Mouse (Mus musculus): Measurements from ENCODE around the gene Rbm24. TPM values are rescaled to one million over a fixed set of nuclear protein-coding genes. Genes with fewer than 3 reads are reported as not detected.

Gene Rbm24
- total and polyA plus RNA-seq, 3 experiments = not detected

GRCm38 (mm10) chr13:46393936-46394335 lies 24.3 kb upstream of the Rbm24 start:
- H3K9ac ChIP-seq (ENCODE audit: insufficient read depth, low read depth) = no peak overlapping the region

GRCm38 (mm10) chr13:46397235-46397634 lies 21.0 kb upstream of the Rbm24 start:
- TF ChIP-seq MAFK (IDR thresholded peaks at IDR 0.05; ENCODE audit: insufficient replicate concordance, low read length) (no peak), UBTF (IDR thresholded peaks at IDR 0.05; ENCODE audit: low read depth, low read length) (no peak), RAD21 (IDR thresholded peaks at IDR 0.05; ENCODE audit: low read depth, low read length) (no peak), MXI1 (IDR thresholded peaks at IDR 0.05; ENCODE audit: low read depth, low read length) (no peak), ZNF384 (IDR thresholded peaks at IDR 0.05; ENCODE audit: low read depth, low read length) (no peak), CTCF (conservative IDR thresholded peaks at IDR 0.05 in 1 of 2, IDR thresholded peaks at IDR 0.05 in 1 of 2; ENCODE audit: low read depth in 2 of 2, low read length in 2 of 2) (no peak), POLR2A (IDR thresholded peaks at IDR 0.05; ENCODE audit: low read depth, low read length) (no peak), HCFC1 (IDR thresholded peaks at IDR 0.05; ENCODE audit: low read depth, low read length) (no peak), ZKSCAN1 (IDR thresholded peaks at IDR 0.05; ENCODE audit: borderline replicate concordance, low read depth, low read length) (no peak), PAX5 (IDR thresholded peaks at IDR 0.05; ENCODE audit: low read length) (no peak), ETS1 (conservative IDR thresholded peaks at IDR 0.05; ENCODE audit: low read depth, low read length) (no peak), SIN3A (IDR thresholded peaks at IDR 0.05; ENCODE audit: low read length) (no peak), POLR2AphosphoS2 (IDR thresholded peaks at IDR 0.05; ENCODE audit: low read depth, low read length) (no peak), USF2 (conservative IDR thresholded peaks at IDR 0.05; ENCODE audit: low read depth, low read length) (no peak), BHLHE40 (IDR thresholded peaks at IDR 0.05; ENCODE audit: low read depth, low read length) (no peak), TBP (conservative IDR thresholded peaks at IDR 0.05; ENCODE audit: low read depth, low read length) (no peak)
- in situ Hi-C loops (cut with MboI; ENCODE audit: low pct_ligation_motif_present, low pct_unique_long_range_greater_than_20kb, low sequenced_read_pairs) (no loop called here), dilution Hi-C loops (cut with MboI; ENCODE audit: extremely low pct_ligation_motif_present, extremely low pct_unique_long_range_greater_than_20kb, low sequenced_read_pairs) (no loop called here)
- no peak overlapping the region for H3K4me3 ChIP-seq (replicated peaks in 1 of 3; ENCODE audit: low read depth in 2 of 3, low read length in 2 of 3, poor library complexity in 1 of 3)
- peaks cover 0 to 3% of the 10 kb centered on the region in 2 experiments; a peak in 1 of 4 replicates for H3K4me1 ChIP-seq (ENCODE audit: control insufficient read depth in 1 of 2, insufficient read depth in 2 of 2)
- no peak overlapping the region for H3K4me2 ChIP-seq (ENCODE audit: insufficient read depth, low read depth, poor library complexity, severe bottlenecking)
- H3K9ac ChIP-seq (ENCODE audit: insufficient read depth, low read depth) = no peak overlapping the region
- H3K79me2 ChIP-seq (replicated peaks; ENCODE audit: control insufficient read depth, extremely low read depth, insufficient read depth, poor library complexity, severe bottlenecking) = no peaks in the 10 kb centered on the region
- H3K27me3 ChIP-seq (replicated peaks) = no peaks in the 10 kb centered on the region
- no peak for DNase-seq (ENCODE audit: extremely low read depth)
- H3K9me3 ChIP-seq (replicated peaks; ENCODE audit: low read length) = no peaks in the 10 kb centered on the region
- no peaks in the 10 kb centered on the region for H3K36me3 ChIP-seq (replicated peaks in 1 of 2; ENCODE audit: control insufficient read depth in 1 of 2, insufficient read depth in 1 of 2, low read length in 1 of 2)
- no peak overlapping the region for H3K27ac ChIP-seq (ENCODE audit: insufficient read depth, low read depth)

More at GRCm38 (mm10) chr13:46393936-46394335, 24.3 kb upstream of the Rbm24 start:
- Histone ChIP-seq H3K4me1 (ENCODE audit: control insufficient read depth in 1 of 2, insufficient read depth in 2 of 2) (peaks cover 0 to 3% of the 10 kb centered on the region in 2 experiments; a peak in 1 of 4 replicates), H3K9me3 (replicated peaks; ENCODE audit: low read length) (no peaks in the 10 kb centered on the region), H3K4me3 (replicated peaks in 1 of 3; ENCODE audit: low read depth in 2 of 3, low read length in 2 of 3, poor library complexity in 1 of 3) (no peak overlapping the region), H3K79me2 (replicated peaks; ENCODE audit: control insufficient read depth, extremely low read depth, insufficient read depth, poor library complexity, severe bottlenecking) (no peaks in the 10 kb centered on the region), H3K27me3 (replicated peaks) (no peaks in the 10 kb centered on the region), H3K36me3 (replicated peaks in 1 of 2; ENCODE audit: control insufficient read depth in 1 of 2, insufficient read depth in 1 of 2, low read length in 1 of 2) (no peaks in the 10 kb centered on the region), H3K27ac (ENCODE audit: insufficient read depth, low read depth) (no peak overlapping the region), H3K4me2 (ENCODE audit: insufficient read depth, low read depth, poor library complexity, severe bottlenecking) (no peak overlapping the region)
- DNase-seq (ENCODE audit: extremely low read depth) = no peak
- dilution Hi-C loops (cut with MboI; ENCODE audit: extremely low pct_ligation_motif_present, extremely low pct_unique_long_range_greater_than_20kb, low sequenced_read_pairs) (no loop called here), in situ Hi-C loops (cut with MboI; ENCODE audit: low pct_ligation_motif_present, low pct_unique_long_range_greater_than_20kb, low sequenced_read_pairs) (no loop called here)
- no peak for TF ChIP-seq MAX (IDR thresholded peaks at IDR 0.05; ENCODE audit: low read length)
- TF ChIP-seq UBTF (IDR thresholded peaks at IDR 0.05; ENCODE audit: low read depth, low read length) = no peak
- TF ChIP-seq TCF12 (IDR thresholded peaks at IDR 0.05; ENCODE audit: low read depth, low read length) = no peak
- TF ChIP-seq MAFK (IDR thresholded peaks at IDR 0.05; ENCODE audit: insufficient replicate concordance, low read length) = no peak
- TF ChIP-seq MAZ (IDR thresholded peaks at IDR 0.05; ENCODE audit: low read depth, low read length) = no peak
- TF ChIP-seq EP300 (IDR thresholded peaks at IDR 0.05; ENCODE audit: low read length) = no peak
- no peak for TF ChIP-seq TBP (conservative IDR thresholded peaks at IDR 0.05; ENCODE audit: low read depth, low read length)
- TF ChIP-seq HCFC1 (IDR thresholded peaks at IDR 0.05; ENCODE audit: low read depth, low read length) = no peak
- no peak for TF ChIP-seq ZKSCAN1 (IDR thresholded peaks at IDR 0.05; ENCODE audit: borderline replicate concordance, low read depth, low read length)
- no peak for TF ChIP-seq ZMIZ1 (IDR thresholded peaks at IDR 0.05; ENCODE audit: low read depth, low read length)
- TF ChIP-seq USF1 (IDR thresholded peaks at IDR 0.05; ENCODE audit: low read depth, low read length) = no peak
- no peak for TF ChIP-seq BHLHE40 (IDR thresholded peaks at IDR 0.05; ENCODE audit: low read depth, low read length)
- TF ChIP-seq GABPA (IDR thresholded peaks at IDR 0.05; ENCODE audit: insufficient replicate concordance, low read depth, low read length) = no peak
- TF ChIP-seq RCOR1 (conservative IDR thresholded peaks at IDR 0.05; ENCODE audit: low read depth, low read length) = no peak
- TF ChIP-seq ZC3H11A (IDR thresholded peaks at IDR 0.05; ENCODE audit: low read depth, low read length) = no peak
- TF ChIP-seq CHD2 (IDR thresholded peaks at IDR 0.05; ENCODE audit: low read length) = no peak
- no peak for TF ChIP-seq RAD21 (IDR thresholded peaks at IDR 0.05; ENCODE audit: low read depth, low read length)
- TF ChIP-seq KAT2A (IDR thresholded peaks at IDR 0.05; ENCODE audit: insufficient replicate concordance, low read length) = no peak
